Mouse (Mus musculus) limb, embryonic 10.5 days (tissue): Measurements from ENCODE around the gene Oxct2b. TPM values are rescaled to one million over a fixed set of nuclear protein-coding genes. Genes with fewer than 3 reads are reported as not detected.
"Not testable (repeated sequence)": the region's sequence is repeated elsewhere in the genome, so short reads cannot be mapped to it uniquely, and the experiment has no call there.

Source experiments
- DNase-seq: peaks from one replicate; pipeline ENCODE4 v3.0.0-alpha.2; 2017; ENCODE audit warnings: low spot score
- H3K27ac ChIP-seq: fragments of 300-500 bp; sonication (generic); 2 replicates; pipeline ENCODE4 v1.5.1; 2016; ENCODE audit warnings: mild to moderate bottlenecking
- H3K27me3 ChIP-seq: fragments of 300-500 bp; sonication (generic); 2 replicates; pipeline ENCODE4 v1.6.1; 2016; ENCODE audit warnings: low read depth, mild to moderate bottlenecking; ENCODE audit not compliant: poor library complexity, severe bottlenecking
- H3K36me3 ChIP-seq: fragments of 300-500 bp; sonication (generic); 2 replicates; pipeline ENCODE4 v1.6.1; 2016; ENCODE audit warnings: mild to moderate bottlenecking, moderate library complexity
- H3K4me1 ChIP-seq: fragments of 300-500 bp; sonication (generic); 2 replicates; pipeline ENCODE4 v1.6.1; 2016
- H3K4me3 ChIP-seq: fragments of 300-500 bp; sonication (generic); 2 replicates; pipeline ENCODE4 v1.5.1; 2016; ENCODE audit warnings: mild to moderate bottlenecking, moderate library complexity
- H3K9me3 ChIP-seq: fragments of 300-500 bp; sonication (generic); replicated peaks from 2 replicates; pipeline ENCODE4 v1.6.1; 2016; ENCODE audit warnings: mild to moderate bottlenecking
- WGBS: fragments of 180-500 bp; shearing (Covaris S2); methylation state at CpG from one replicate; pipeline ENCODE4 v1.1.7; 2016; 5-methylcytosine and 5-hydroxymethylcytosine counted together
- polyA plus RNA-seq: library from polyadenylated mRNA; unstranded; fragments of >200 nt; fragmentation: Nextera tagmentation; extraction: Ambion mirVana; gene quantifications from 2 replicates; pipeline ENCODE4 v1.2.1, GENCODE M21; 2016

Gene Oxct2b
- polyA plus RNA-seq, 1 experiment from 2014 or later = not detected

DNA sequence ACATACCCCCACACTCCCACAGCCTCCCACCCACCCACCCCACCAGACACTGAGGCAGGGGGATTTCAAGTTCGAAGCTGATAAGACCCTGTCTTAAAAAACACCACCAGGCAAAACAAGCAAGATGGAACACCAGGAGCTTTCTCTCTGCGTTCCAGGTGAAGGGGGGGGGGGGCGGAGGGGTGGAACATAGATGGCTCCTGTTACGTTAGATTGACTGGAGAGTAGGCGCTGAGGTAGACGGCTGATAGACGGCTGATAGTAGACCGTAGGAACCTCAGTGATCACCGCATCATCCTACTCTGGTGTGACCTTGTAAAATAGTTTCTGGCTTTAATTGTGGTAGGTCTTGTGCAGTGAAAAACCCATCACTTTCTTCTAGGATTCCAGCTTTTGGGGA lies 22.2 kb upstream of the Oxct2b start:
- Histone ChIP-seq H3K4me1 (peaks cover 6% of the 10 kb centered on the region; the same call in 1 of the 2 replicates), H3K4me3 (no peak overlapping the region), H3K9me3 (no peaks in the 10 kb centered on the region), H3K36me3 (no peaks in the 10 kb centered on the region), H3K27me3 (no peaks in the 10 kb centered on the region), H3K27ac (no peak overlapping the region)
- WGBS = 61% methylated on average over 9 of the region's 9 CpGs
- no peak for DNase-seq

DNA sequence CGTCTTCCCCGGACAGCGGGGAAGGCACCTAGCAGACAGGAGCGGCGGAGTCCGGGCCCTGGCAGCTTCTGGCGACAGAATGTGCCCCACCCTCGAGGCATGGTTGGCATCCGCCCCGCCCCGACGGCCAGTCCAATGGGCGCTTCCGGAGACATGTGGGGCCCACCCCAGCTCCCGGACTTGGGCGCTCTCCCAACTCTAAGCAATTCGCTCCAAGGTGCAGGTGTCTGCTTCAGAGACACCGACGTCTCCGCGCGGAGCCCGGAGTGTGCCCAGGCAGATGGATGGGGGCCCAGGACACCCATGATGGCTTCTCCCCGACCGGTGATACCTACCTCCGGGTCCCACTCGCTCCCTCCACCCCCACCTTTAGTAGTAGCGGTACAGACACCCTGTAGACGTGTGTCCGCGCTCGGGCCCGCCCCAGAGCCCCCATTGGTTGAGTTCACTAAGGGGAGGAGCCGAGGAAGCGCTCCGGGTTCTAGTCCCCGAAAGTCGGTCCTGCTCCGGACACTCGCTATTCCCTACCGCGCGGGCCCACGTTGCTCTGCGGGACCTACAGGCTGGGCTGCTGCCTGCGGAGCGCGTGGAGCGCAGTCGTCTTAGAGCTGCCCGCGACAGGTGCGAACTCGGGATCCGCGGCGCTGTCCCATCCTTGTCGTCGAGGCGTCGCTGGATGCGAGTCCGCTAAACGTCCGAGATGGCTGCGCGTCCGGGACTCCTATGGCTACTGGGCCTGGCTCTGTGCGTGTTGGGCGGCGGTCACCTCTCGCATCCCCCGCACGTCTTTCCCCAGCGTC lies 11.2 kb upstream of the Oxct2b start, which contains the start of gene Bmp8b:
Bmp8b (plus strand) TSS at position 515 of the 800 bp plus-strand sequence.
- 4% methylated on average over 75 of the region's 75 CpGs for WGBS
- DNase-seq = peak; percentile 47
- Histone ChIP-seq H3K27ac (no peak within 1 kb of the TSS), H3K4me3 (peak within 1 kb of the TSS; percentile 43), H3K36me3 (no peaks in the 10 kb centered on the region), H3K4me1 (peaks cover 10% of the 10 kb centered on the region), H3K9me3 (no peaks in the 10 kb centered on the region), H3K27me3 (peaks cover 67% of the 10 kb centered on the region)

DNA sequence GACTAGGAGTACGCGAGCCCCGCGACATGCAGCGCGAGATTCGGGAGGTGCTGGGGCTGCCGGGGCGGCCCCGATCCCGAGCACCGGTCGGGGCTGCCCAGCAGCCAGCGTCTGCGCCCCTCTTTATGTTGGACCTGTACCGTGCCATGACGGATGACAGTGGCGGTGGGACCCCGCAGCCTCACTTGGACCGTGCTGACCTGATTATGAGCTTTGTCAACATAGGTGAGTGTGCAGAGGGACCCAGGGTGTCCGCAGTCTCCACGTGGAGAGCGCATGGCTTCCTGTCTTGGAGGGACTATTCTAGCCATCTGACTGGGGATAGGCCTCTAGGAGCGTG lies 10.6 kb upstream of the Oxct2b start:
- 22% methylated on average over 24 of the region's 24 CpGs for WGBS
- H3K27me3 ChIP-seq = peaks cover 67% of the 10 kb centered on the region
- H3K4me1 ChIP-seq = peaks cover 10% of the 10 kb centered on the region
- no peaks in the 10 kb centered on the region for H3K9me3 ChIP-seq
- no peak overlapping the region for H3K27ac ChIP-seq
- peak overlapping the region; percentile 43 for H3K4me3 ChIP-seq
- no peak for DNase-seq
- H3K36me3 ChIP-seq = no peaks in the 10 kb centered on the region

DNA sequence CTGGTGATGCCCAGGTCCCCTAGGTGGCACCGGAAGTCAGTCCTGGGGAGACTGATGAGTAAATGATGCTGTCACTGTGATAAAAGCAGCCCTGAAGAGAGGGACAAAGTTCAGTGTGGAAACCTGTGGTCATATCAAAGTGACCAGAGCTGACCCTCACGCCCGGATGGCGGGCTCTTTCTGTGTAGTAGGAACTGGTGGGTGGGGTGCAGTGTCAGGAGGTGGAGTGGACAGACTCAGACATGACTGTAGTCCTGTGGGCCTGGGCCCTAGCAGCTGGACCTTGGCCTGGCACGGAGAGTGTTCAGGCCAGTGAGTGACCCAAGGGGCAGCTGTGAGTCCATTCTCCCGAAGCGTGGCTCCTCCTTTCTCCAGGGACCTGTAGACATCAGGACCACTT lies 10.1 kb upstream of the Oxct2b start:
- not testable (repeated sequence) for H3K4me3 ChIP-seq, H3K9me3 ChIP-seq, H3K27ac ChIP-seq, DNase-seq, H3K36me3 ChIP-seq
- Histone ChIP-seq H3K27me3 (peaks cover 67% of the 10 kb centered on the region), H3K4me1 (peaks cover 10% of the 10 kb centered on the region)
- 76% methylated on average over 7 of the region's 7 CpGs for WGBS

DNA sequence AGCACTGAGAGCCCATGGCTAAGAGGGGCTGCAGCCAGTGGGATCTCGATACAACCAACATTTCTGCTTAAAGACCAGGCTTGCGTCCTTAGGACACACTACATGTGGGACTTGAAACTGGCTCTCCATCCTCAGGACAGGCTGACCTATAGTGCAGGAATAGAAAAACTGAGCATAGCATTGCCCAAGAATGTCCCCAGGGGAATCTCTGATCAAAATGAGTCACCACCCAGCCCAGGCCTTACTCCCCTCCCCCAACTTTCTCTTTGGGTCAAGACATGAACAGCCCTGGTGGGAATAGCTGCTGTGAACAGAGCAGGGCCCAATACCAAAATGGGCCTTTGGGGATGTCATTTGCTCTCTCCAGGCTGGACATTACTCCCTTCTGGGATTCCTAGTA lies 9.2 kb upstream of the Oxct2b start:
- Histone ChIP-seq H3K4me3 (no peak overlapping the region), H3K36me3 (no peaks in the 10 kb centered on the region), H3K27me3 (peaks cover 67% of the 10 kb centered on the region), H3K27ac (no peak overlapping the region), H3K4me1 (peaks cover 10% of the 10 kb centered on the region), H3K9me3 (no peaks in the 10 kb centered on the region)
- no peak for DNase-seq
- WGBS = 84% methylated on average over 2 of the region's 2 CpGs

DNA sequence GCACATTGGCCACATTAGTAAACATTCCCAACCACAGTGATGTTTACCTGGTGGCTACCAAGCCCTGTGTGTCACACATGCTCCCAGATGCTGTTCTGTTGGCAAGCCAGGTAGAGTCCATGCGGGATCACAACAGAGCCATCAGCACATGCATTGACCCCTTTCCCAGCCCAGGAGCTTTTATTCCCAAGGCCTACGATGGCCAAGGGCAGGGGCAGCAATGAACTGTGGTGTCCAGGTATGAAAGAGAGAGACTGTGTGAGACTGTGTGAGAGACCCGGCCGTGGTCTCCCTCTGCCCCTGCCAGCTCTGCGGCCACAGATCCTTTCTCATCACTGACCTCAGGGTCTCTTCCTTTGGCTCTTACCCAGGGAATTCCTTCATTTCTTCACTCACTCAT lies 8.0 kb upstream of the Oxct2b start:
- H3K36me3 ChIP-seq = no peaks in the 10 kb centered on the region
- no peak overlapping the region for H3K4me3 ChIP-seq
- no peak for DNase-seq
- H3K9me3 ChIP-seq = no peaks in the 10 kb centered on the region
- H3K27me3 ChIP-seq = peaks cover 62% of the 10 kb centered on the region
- WGBS = 86% methylated on average over 5 of the region's 5 CpGs
- no peak overlapping the region for H3K27ac ChIP-seq
- peaks cover 10% of the 10 kb centered on the region for H3K4me1 ChIP-seq

DNA sequence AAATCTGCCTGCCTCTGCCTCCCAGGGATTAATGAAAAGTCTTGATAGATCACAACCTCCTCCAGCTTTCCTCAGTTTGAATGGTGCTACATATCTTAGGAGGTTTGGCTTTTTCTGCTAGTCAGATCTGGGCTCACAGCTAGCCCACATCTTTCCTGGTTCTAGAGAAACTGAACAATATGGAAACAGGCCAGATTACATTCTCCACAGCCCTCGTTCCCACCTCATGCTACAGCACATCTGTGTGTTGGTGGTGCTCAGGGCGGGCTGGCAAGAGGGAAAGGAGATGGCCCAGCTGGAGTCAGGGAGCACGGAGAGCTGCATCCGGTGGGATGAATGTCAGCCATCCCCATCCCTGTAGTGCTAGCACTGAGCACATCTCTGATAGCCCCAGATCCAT lies 5.3 kb upstream of the Oxct2b start:
- WGBS = 92% methylated on average over 4 of the region's 4 CpGs
- peaks cover 53% of the 10 kb centered on the region for H3K27me3 ChIP-seq
- no peaks in the 10 kb centered on the region for H3K9me3 ChIP-seq
- 0 out of 2 replicates have a peak, but pooled peaks cover under 1% of the 10 kb centered on the region for H3K4me1 ChIP-seq
- no peak for DNase-seq
- no peak overlapping the region for H3K4me3 ChIP-seq
- no peaks in the 10 kb centered on the region for H3K36me3 ChIP-seq
- no peak overlapping the region for H3K27ac ChIP-seq

DNA sequence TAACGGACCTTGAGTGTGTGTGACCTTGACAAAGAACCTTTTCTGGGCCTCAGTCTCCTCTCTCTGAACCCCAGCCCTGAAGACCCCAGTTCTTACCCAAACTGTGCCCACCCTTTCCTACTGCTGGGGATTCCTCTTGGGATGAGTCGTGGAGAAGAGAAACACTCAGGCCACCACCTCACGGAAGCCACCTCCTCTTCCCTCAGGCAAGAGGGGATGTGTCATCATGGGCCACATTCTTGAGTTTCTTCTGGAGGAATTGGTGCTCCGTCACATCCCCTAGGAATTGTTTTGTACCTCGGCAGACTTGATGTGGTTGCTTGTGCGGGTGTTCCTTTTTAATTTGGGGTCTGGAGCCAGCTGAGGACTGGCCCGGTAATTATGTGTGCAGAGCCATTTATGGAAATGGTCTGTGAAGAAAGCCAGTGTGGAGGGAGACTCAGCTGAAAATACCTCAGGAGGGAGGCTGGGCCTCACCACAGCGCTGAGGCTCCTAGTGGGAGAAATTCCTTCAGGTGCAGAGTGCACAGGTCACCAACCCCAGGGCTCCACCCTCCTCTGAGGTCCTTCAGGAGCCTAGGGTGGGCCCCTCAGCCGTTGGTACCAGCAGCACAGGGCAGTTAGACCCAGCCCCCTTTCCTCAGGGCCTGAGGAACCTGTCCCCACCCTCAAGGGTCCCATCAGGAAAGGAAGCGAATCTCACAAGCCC lies 4.6 kb upstream of the Oxct2b start:
- not testable (repeated sequence) for DNase-seq, H3K4me1 ChIP-seq, H3K9me3 ChIP-seq, H3K27ac ChIP-seq, H3K4me3 ChIP-seq, H3K36me3 ChIP-seq
- WGBS = 86% methylated on average over 10 of the region's 10 CpGs
- H3K27me3 ChIP-seq = peaks cover 52% of the 10 kb centered on the region

DNA sequence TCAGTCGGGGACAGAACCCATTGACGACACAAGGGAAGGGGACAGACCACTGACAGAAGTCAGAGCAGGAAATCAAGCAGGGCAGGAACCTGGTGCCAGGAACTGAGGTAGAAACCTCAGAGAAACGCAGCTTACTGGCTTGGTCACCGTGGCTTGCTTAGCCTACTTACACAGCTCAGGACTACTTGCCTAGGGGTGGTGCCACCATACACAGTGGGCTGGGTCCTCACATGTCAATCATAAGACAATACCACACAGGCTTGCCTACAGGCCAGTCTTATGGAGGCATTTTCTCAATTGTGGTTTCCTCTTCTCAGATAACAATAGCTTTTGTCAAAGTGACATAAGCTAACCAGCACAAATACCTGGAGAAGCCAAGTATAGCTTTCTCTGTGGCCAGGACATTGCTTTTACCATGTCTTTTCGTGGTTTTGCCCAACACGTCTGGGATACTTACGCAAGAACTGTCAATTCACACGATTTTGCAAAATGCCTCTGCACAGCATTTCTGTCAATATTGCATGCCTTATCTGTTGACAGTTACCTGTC lies 3.8 kb upstream of the Oxct2b start:
- Histone ChIP-seq H3K27me3 (peaks cover 50% of the 10 kb centered on the region), H3K36me3 (no peaks in the 10 kb centered on the region), H3K4me3 (no peak overlapping the region), H3K4me1 (peaks cover 5% of the 10 kb centered on the region), H3K27ac (no peak overlapping the region), H3K9me3 (no peaks in the 10 kb centered on the region)
- no peak for DNase-seq
- 83% methylated on average over 8 of the region's 8 CpGs for WGBS

DNA sequence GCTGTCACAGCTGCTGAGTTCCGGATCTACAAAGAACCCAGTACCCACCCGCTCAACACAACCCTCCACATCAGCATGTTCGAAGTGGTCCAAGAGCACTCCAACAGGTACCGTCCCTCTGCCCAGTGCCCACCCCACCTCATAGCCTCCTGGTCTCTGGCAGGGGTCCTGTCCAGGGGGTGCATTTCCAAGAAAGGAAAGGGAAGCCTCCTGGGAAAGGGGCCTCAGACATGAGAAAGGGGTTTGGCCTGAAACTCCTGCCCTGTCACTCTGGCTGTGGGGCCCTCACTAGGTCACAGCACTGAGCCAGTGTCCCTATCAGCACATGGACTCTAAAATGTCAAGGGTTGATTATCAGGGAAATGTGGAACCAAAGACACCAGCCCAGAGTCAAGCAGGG lies 1.4 kb upstream of the Oxct2b start:
- H3K9me3 ChIP-seq, H3K27ac ChIP-seq, H3K4me1 ChIP-seq, H3K4me3 ChIP-seq, DNase-seq, H3K36me3 ChIP-seq: not testable (repeated sequence)
- peaks cover 40% of the 10 kb centered on the region for H3K27me3 ChIP-seq
- 91% methylated on average over 4 of the region's 4 CpGs for WGBS

DNA sequence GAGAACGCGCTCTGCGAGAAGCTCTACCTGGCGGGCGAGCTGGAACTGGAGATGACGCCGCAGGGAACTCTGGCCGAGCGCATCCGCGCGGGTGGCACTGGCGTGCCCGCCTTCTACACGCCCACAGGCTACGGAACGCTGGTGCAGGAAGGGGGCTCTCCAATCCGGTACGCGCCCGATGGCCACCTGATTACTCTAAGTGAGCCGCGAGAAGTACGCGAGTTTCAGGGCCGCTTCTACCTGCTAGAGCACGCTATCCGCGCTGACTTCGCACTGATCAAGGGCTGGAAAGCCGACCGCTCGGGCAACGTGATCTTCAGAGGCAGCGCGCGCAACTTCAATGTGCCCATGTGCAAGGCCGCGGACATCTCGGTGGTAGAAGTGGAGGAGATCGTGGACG lies 574 bp downstream of the Oxct2b start:
- H3K27ac ChIP-seq, H3K9me3 ChIP-seq, H3K4me1 ChIP-seq, H3K36me3 ChIP-seq: not testable (repeated sequence)
- Histone ChIP-seq H3K27me3 (peaks cover 40% of the 10 kb centered on the region), H3K4me3 (peak overlapping the region; percentile 44)
- DNase-seq = peak; percentile 48
- WGBS = 22% methylated on average over 24 of the region's 42 CpGs

DNA sequence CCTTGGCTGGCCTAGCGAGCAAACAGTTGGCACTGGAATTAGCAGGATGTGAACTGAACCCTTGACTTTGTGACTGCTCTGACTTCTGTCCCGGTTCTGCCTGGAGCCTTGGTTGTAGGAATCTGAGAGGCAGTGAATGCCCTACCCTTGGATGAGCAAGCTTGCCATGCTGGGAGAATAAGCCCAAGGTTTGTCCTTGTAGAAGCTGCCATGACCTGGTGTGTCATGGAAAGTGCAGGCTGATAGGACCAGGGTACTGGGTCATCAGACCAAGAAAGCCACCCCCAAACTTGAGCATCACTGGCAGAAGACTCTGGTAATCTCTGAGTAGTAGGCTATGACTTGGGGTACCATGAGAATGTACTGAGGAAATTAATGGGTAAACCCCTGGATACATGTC lies 5.2 kb downstream of the Oxct2b start:
- no peak overlapping the region for H3K27ac ChIP-seq
- no peak for DNase-seq
- H3K9me3 ChIP-seq = no peaks in the 10 kb centered on the region
- H3K4me1 ChIP-seq = no peaks in the 10 kb centered on the region; the same call in 1 of the 2 replicates
- peaks cover 16% of the 10 kb centered on the region for H3K27me3 ChIP-seq
- 88% methylated on average over 2 of the region's 2 CpGs for WGBS
- no peak overlapping the region for H3K4me3 ChIP-seq
- peaks cover 25% of the 10 kb centered on the region for H3K36me3 ChIP-seq

DNA sequence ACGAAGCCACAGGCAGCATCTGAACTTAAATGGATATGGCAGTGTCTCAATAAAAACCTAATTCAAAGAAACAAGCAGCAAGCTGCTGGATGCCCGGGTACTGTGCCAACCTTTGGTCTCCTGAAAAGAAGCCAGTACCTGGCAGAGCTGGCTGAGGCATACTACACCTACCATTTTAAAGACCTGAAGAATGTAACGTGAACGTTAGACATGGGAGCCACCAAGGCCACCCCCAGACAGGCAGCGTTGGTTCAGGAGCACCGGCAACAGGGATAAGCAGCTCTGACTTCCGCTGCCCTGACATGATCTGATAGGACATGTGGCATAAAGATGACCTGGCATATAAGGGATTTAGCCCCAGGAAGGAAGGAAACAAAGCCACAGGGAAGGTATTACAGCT lies 10.6 kb downstream of the Oxct2b start:
- Histone ChIP-seq H3K27me3 (no peaks in the 10 kb centered on the region), H3K27ac (no peak overlapping the region)
- WGBS = 93% methylated on average over 7 of the region's 7 CpGs

More for the DNA sequence above, 10.6 kb downstream of the Oxct2b start:
- Histone ChIP-seq H3K4me3 (no peak overlapping the region), H3K36me3 (peaks cover 76% of the 10 kb centered on the region), H3K4me1 (no peaks in the 10 kb centered on the region), H3K9me3 (no peaks in the 10 kb centered on the region)
- no peak for DNase-seq
